Mouse (Mus musculus) mouse trophoblast stem cell (cell line): ENCODE results near the gene Plxna4.

ENCODE experiments used
- in situ Hi-C, 2 experiments: fragments of 300-500 bp; cut with MseI, MboI; formaldehyde crosslinking; loops; 2 replicates in 1 of 2; 3 replicates in 1 of 2; pipeline ENCODE4 v1.15.1; 2025

Plxna4 gene

GRCm38 (mm10) chr6:32407574-32408185, 180.3 kb downstream of the Plxna4 start:
- in situ Hi-C loops = no loop called here

GRCm38 (mm10) chr6:32406316-32407095, 181.5 kb downstream of the Plxna4 start:
- in situ Hi-C loops = no loop called here

- in situ Hi-C loops = no loop called here
Measured at GRCm38 (mm10) chr6:32402560-32403235, 185.3 kb downstream of the Plxna4 start.

- in situ Hi-C loops = no loop called here
Measured at GRCm38 (mm10) chr6:32398261-32398660, 189.7 kb downstream of the Plxna4 start.

- in situ Hi-C loops = no loop called here
Measured at GRCm38 (mm10) chr6:32397133-32397730, 190.8 kb downstream of the Plxna4 start.

- in situ Hi-C loops = no loop called here
Measured at GRCm38 (mm10) chr6:32395415-32395814, 192.6 kb downstream of the Plxna4 start.

- in situ Hi-C loops = no loop called here
Measured at GRCm38 (mm10) chr6:32392262-32392661, 195.7 kb downstream of the Plxna4 start.

- in situ Hi-C loops = no loop called here
Measured at GRCm38 (mm10) chr6:32388276-32388675, 199.7 kb downstream of the Plxna4 start.

- in situ Hi-C loops = no loop called here
Measured at GRCm38 (mm10) chr6:32386915-32387314, 201.1 kb downstream of the Plxna4 start.

- in situ Hi-C loops = no loop called here
Measured at GRCm38 (mm10) chr6:32384937-32385336, 203.1 kb downstream of the Plxna4 start.

- in situ Hi-C loops = no loop called here
Measured at GRCm38 (mm10) chr6:32384423-32384822, 203.6 kb downstream of the Plxna4 start.

GRCm38 (mm10) chr6:32381516-32381915, 206.5 kb downstream of the Plxna4 start:
- in situ Hi-C loops = no loop called here

- in situ Hi-C loops = no loop called here
Measured at GRCm38 (mm10) chr6:32377181-32377580, 210.8 kb downstream of the Plxna4 start.

GRCm38 (mm10) chr6:32373931-32374361, 214.0 kb downstream of the Plxna4 start:
- in situ Hi-C loops = no loop called here

- in situ Hi-C loops = no loop called here
Measured at GRCm38 (mm10) chr6:32369092-32369491, 218.9 kb downstream of the Plxna4 start.

- in situ Hi-C loops = no loop called here
Measured at GRCm38 (mm10) chr6:32368408-32368807, 219.6 kb downstream of the Plxna4 start.

- in situ Hi-C loops = no loop called here
Measured at GRCm38 (mm10) chr6:32364933-32365332, 223.1 kb downstream of the Plxna4 start.

- in situ Hi-C loops = no loop called here
Measured at GRCm38 (mm10) chr6:32363489-32364068, 224.4 kb downstream of the Plxna4 start.

GRCm38 (mm10) chr6:32362421-32362820, 225.6 kb downstream of the Plxna4 start:
- in situ Hi-C loops = no loop called here

- in situ Hi-C loops = no loop called here
Measured at GRCm38 (mm10) chr6:32359675-32360074, 228.3 kb downstream of the Plxna4 start.

- in situ Hi-C loops = no loop called here
Measured at GRCm38 (mm10) chr6:32357497-32357896, 230.5 kb downstream of the Plxna4 start.

- in situ Hi-C loops = no loop called here
Measured at GRCm38 (mm10) chr6:32355559-32355958, 232.4 kb downstream of the Plxna4 start.
